Mouse (Mus musculus): Measurements from ENCODE around the gene Pdlim4. TPM values are rescaled to one million over a fixed set of nuclear protein-coding genes. Genes with fewer than 3 reads are reported as not detected.

Gene Pdlim4
- polyA plus RNA-seq (2012; fragmentation: generic; extraction: Trizol), result 469 TPM

DNA sequence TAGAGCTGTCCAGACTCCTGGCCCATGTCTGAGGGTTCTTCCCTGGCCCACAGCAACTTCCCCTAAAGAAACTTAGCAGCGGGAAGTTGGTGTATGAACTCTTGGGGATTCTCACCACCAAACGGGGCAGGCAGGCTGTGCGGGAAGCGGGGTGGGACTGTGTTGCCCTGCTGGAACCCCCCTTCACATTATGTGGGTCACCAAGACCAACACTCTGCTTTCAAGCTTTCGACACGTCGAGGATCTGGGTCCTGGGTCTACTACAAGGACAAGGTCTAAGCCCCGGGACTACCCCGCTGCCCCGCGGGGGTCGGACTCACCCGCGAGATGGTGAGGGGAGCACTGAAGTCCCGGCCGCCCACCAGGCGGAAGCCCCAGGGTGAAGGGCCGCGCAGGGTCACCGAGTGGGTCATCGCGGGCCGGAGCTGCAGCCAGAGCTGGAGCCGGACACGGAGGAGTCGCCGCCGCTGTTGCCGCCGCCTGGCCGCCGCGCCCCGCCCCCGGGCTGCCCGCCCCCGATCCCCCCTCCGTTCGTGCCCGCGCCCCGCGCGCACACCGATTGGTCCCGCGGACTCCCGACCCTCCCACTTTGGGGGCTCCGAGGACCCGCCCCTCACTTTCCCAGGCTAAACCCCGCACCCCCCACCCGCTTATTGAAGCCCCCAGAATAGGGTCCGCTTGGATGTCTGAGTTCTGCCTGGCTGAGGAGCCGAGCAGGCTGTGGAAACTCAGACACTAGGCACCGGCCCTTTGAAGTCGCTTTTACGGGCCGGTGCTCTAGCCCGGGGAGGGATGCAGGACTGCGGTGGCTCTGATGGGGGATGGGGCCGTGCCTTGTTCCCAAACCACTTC lies at the start of gene Pdlim4:
TSS of gene Pdlim4 (minus strand) at position 495 of the 852 bp plus-strand sequence.
- Histone ChIP-seq H3ac (ENCODE audit: control insufficient read depth, insufficient read length) (peak within 1 kb of the TSS; percentile 40), H3K36me3 (ENCODE audit: control insufficient read depth, insufficient read depth) (no peaks in the 10 kb centered on the region), H3K79me2 (ENCODE audit: control insufficient read depth, insufficient read depth) (peaks cover 38% of the 10 kb centered on the region), H3K4me2 (ENCODE audit: low read depth) (peak within 1 kb of the TSS; percentile 93), H3K27me3 (ENCODE audit: control insufficient read depth, insufficient read depth, insufficient read length) (no peaks in the 10 kb centered on the region), H3K4me3 (peak within 1 kb of the TSS; percentile 82)
- TF ChIP-seq POLR2A (IDR thresholded peaks at IDR 0.05; ENCODE audit: insufficient read length, low read depth) (peak; percentile 89), MYOD1 (IDR thresholded peaks at IDR 0.05; ENCODE audit: control insufficient read depth in 1 of 3, insufficient read length in 2 of 3, low read depth in 2 of 3) (peak in 1 of 3 experiments; percentile 52), REST (IDR thresholded peaks at IDR 0.05; ENCODE audit: insufficient read depth, insufficient read length) (peak; percentile 5), SRF (IDR thresholded peaks at IDR 0.05; ENCODE audit: control insufficient read depth, insufficient read length, low read depth) (no peak), POLR2AphosphoS2 (IDR thresholded peaks at IDR 0.05; ENCODE audit: insufficient read length, low read depth) (peak; percentile 81), USF1 (IDR thresholded peaks at IDR 0.05; ENCODE audit: low read depth) (no peak), CEBPB (IDR thresholded peaks at IDR 0.05; ENCODE audit: insufficient read depth, poor library complexity, severe bottlenecking) (no peak)

DNA sequence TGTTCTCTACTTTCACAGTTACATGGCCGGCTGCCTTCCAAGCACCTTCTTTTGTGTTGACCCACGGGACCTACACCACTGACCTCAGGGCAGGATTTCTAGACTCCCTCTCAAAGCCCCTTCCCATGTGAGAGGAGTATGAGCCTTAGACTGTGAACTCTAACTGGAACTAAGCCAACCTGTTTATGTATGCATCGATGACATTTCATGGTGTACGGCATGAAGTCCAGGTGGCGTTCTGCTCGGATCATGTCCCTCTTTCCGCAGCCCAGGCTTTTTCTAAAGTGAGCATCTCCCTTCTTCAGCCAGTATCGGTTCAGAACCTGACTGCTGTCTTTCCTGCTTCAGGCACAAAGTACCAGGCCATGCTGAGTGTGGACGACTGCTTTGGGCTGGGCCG lies 48.3 kb upstream of the Pdlim4 start:
- no peak for TF ChIP-seq USF1 (IDR thresholded peaks at IDR 0.05; ENCODE audit: low read depth)
- TF ChIP-seq SRF (IDR thresholded peaks at IDR 0.05; ENCODE audit: control insufficient read depth, insufficient read length, low read depth), result no peak
- TF ChIP-seq TCF12 (IDR thresholded peaks at IDR 0.05; ENCODE audit: insufficient read depth, poor library complexity, severe bottlenecking), result no peak
- TF ChIP-seq E2F4 (IDR thresholded peaks at IDR 0.05; ENCODE audit: insufficient read depth), result no peak
- TF ChIP-seq POLR2AphosphoS2 (IDR thresholded peaks at IDR 0.05; ENCODE audit: insufficient read length, low read depth), result no peak
- no peak for TF ChIP-seq MYOD1 (IDR thresholded peaks at IDR 0.05; ENCODE audit: control insufficient read depth in 1 of 3, insufficient read length in 2 of 3, low read depth in 2 of 3)
- Histone ChIP-seq H3ac (ENCODE audit: control insufficient read depth, insufficient read length) (no peak overlapping the region), H3K4me3 (no peak overlapping the region), H3K79me2 (ENCODE audit: control insufficient read depth, insufficient read depth) (no peaks in the 10 kb centered on the region), H3K36me3 (ENCODE audit: control insufficient read depth, insufficient read depth) (peaks cover 21% of the 10 kb centered on the region), H3K4me2 (ENCODE audit: low read depth) (no peak overlapping the region), H3K27me3 (ENCODE audit: control insufficient read depth, insufficient read depth, insufficient read length) (no peaks in the 10 kb centered on the region)

GRCm38 (mm10) chr11:54116406-54116805 lies 47.6 kb upstream of the Pdlim4 start:
- peak overlapping the region; percentile 12 for H3K4me2 ChIP-seq (ENCODE audit: low read depth)
- H3K79me2 ChIP-seq (ENCODE audit: control insufficient read depth, insufficient read depth), result no peaks in the 10 kb centered on the region
- no peaks in the 10 kb centered on the region for H3K27me3 ChIP-seq (ENCODE audit: control insufficient read depth, insufficient read depth, insufficient read length)
- TF ChIP-seq MYOD1 (IDR thresholded peaks at IDR 0.05; ENCODE audit: control insufficient read depth in 1 of 3, insufficient read length in 2 of 3, low read depth in 2 of 3) (peak; percentile 12 to 72 (median 18)), MYOG (IDR thresholded peaks at IDR 0.05; ENCODE audit: control insufficient read depth in 1 of 3, insufficient read depth in 1 of 3, insufficient read length in 2 of 3, low read depth in 2 of 3) (peak in 1 of 3 experiments; percentile 79), USF1 (IDR thresholded peaks at IDR 0.05; ENCODE audit: low read depth) (no peak)
- H3K4me3 ChIP-seq, result no peak overlapping the region
- peaks cover 27% of the 10 kb centered on the region for H3K36me3 ChIP-seq (ENCODE audit: control insufficient read depth, insufficient read depth)
- H3ac ChIP-seq (ENCODE audit: control insufficient read depth, insufficient read length), result no peak overlapping the region

GRCm38 (mm10) chr11:54115911-54116310 lies 47.1 kb upstream of the Pdlim4 start:
- Histone ChIP-seq H3K79me2 (ENCODE audit: control insufficient read depth, insufficient read depth) (no peaks in the 10 kb centered on the region), H3K27me3 (ENCODE audit: control insufficient read depth, insufficient read depth, insufficient read length) (no peaks in the 10 kb centered on the region), H3K4me3 (no peak overlapping the region), H3K36me3 (ENCODE audit: control insufficient read depth, insufficient read depth) (peaks cover 29% of the 10 kb centered on the region), H3K4me2 (ENCODE audit: low read depth) (peak overlapping the region; percentile 12), H3ac (ENCODE audit: control insufficient read depth, insufficient read length) (no peak overlapping the region)
- TF ChIP-seq TCF3 (IDR thresholded peaks at IDR 0.05; ENCODE audit: insufficient read length, low read depth), result no peak
- TF ChIP-seq POLR2AphosphoS2 (IDR thresholded peaks at IDR 0.05; ENCODE audit: insufficient read length, low read depth), result no peak
- no peak for TF ChIP-seq POLR2A (IDR thresholded peaks at IDR 0.05; ENCODE audit: insufficient read length, low read depth)
- TF ChIP-seq TCF12 (IDR thresholded peaks at IDR 0.05; ENCODE audit: insufficient read depth, poor library complexity, severe bottlenecking), result no peak
- no peak for TF ChIP-seq MAX (IDR thresholded peaks at IDR 0.05; ENCODE audit: low read depth)
- no peak for TF ChIP-seq USF1 (IDR thresholded peaks at IDR 0.05; ENCODE audit: low read depth)

DNA sequence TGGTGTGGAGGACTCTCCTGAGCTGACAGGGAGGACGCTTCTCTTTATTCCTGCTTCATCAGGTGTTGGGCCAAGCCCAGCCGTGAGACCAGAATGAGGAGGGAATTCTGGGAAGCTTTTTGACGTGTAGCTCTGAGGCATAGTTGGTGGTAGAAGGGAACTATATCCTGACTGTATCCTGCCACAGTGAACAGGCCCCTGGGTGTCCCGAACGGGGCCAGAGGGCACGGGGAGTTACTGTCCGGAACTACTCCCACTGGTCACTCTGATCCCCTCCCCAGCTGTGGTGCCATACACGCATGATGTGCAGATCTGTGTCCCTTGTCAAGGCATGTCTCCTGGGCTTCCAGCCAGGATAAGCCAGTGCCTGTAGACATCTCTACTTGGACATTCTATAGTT lies 46.5 kb upstream of the Pdlim4 start:
- no peak for TF ChIP-seq REST (IDR thresholded peaks at IDR 0.05; ENCODE audit: insufficient read depth, insufficient read length)
- no peak for TF ChIP-seq MYOD1 (IDR thresholded peaks at IDR 0.05; ENCODE audit: control insufficient read depth in 1 of 3, insufficient read length in 2 of 3, low read depth in 2 of 3)
- TF ChIP-seq USF1 (IDR thresholded peaks at IDR 0.05; ENCODE audit: low read depth), result no peak
- TF ChIP-seq CEBPB (IDR thresholded peaks at IDR 0.05; ENCODE audit: insufficient read depth, poor library complexity, severe bottlenecking), result no peak
- no peak for TF ChIP-seq POLR2AphosphoS2 (IDR thresholded peaks at IDR 0.05; ENCODE audit: insufficient read length, low read depth)
- no peak for TF ChIP-seq E2F4 (IDR thresholded peaks at IDR 0.05; ENCODE audit: insufficient read depth)
- no peak for TF ChIP-seq MAX (IDR thresholded peaks at IDR 0.05; ENCODE audit: low read depth)
- no peak for TF ChIP-seq MYOG (IDR thresholded peaks at IDR 0.05; ENCODE audit: control insufficient read depth in 1 of 3, insufficient read depth in 1 of 3, insufficient read length in 2 of 3, low read depth in 2 of 3)
- TF ChIP-seq TCF12 (IDR thresholded peaks at IDR 0.05; ENCODE audit: insufficient read depth, poor library complexity, severe bottlenecking), result no peak
- TF ChIP-seq TCF3 (IDR thresholded peaks at IDR 0.05; ENCODE audit: insufficient read length, low read depth), result no peak
- no peak for TF ChIP-seq SRF (IDR thresholded peaks at IDR 0.05; ENCODE audit: control insufficient read depth, insufficient read length, low read depth)
- no peak for TF ChIP-seq POLR2A (IDR thresholded peaks at IDR 0.05; ENCODE audit: insufficient read length, low read depth)
- Histone ChIP-seq H3K27me3 (ENCODE audit: control insufficient read depth, insufficient read depth, insufficient read length) (no peaks in the 10 kb centered on the region), H3K36me3 (ENCODE audit: control insufficient read depth, insufficient read depth) (peaks cover 29% of the 10 kb centered on the region), H3ac (ENCODE audit: control insufficient read depth, insufficient read length) (no peak overlapping the region), H3K4me2 (ENCODE audit: low read depth) (no peak overlapping the region), H3K79me2 (ENCODE audit: control insufficient read depth, insufficient read depth) (no peaks in the 10 kb centered on the region), H3K4me3 (no peak overlapping the region)

All from myocyte (in vitro differentiated cells).